Mouse (Mus musculus): ENCODE data around the gene Pygo1. TPM values are rescaled to one million over a fixed set of nuclear protein-coding genes. Genes with fewer than 3 reads are reported as not detected.
A peak's percentile ranks its signal among the peaks of the same experiment; 100 is the strongest.

Gene Pygo1
- polyA plus RNA-seq, 1 experiment from 2014 or later: 10.8 TPM

DNA sequence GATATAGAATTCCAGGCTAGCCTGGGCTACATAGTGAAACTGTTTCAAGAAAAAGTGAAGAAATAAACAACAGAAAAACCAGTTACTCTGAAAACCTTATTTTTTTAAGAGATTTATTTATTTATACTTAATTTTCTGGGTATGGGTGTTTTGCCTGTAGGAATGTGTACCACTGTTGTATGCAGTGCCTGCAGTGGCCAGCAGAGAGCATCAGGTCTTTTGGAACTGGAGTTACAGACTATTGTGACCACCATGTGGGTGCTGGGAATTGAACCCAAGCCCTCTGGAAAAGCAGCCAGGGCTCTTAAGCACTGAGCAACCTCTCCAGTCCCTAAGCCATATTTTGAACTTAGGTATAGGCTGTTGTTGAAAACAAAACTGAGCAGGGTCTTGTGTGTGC lies 47.5 kb downstream of the Pygo1 start:
- Histone ChIP-seq H3K4me3 (ENCODE audit: low read depth, low read length) (no peak overlapping the region), H3K36me3 (ENCODE audit: control insufficient read depth, insufficient read depth, low read length) (no peaks in the 10 kb centered on the region), H3K27ac (ENCODE audit: low read depth, low read length) (no peak overlapping the region), H3K9ac (ENCODE audit: low read length) (no peak overlapping the region), H3K4me2 (no peak overlapping the region), H3K4me1 (ENCODE audit: control insufficient read depth, insufficient read depth, low read length) (no peaks in the 10 kb centered on the region), H3K27me3 (ENCODE audit: control insufficient read depth, insufficient read depth, low read length) (no peaks in the 10 kb centered on the region), H3K9me3 (ENCODE audit: control insufficient read depth, low read length) (no peaks in the 10 kb centered on the region)
- ATAC-seq (ENCODE audit: low FRiP score) (no peak), DNase-seq (ENCODE audit: low spot score, missing footprints) (no peak)

DNA sequence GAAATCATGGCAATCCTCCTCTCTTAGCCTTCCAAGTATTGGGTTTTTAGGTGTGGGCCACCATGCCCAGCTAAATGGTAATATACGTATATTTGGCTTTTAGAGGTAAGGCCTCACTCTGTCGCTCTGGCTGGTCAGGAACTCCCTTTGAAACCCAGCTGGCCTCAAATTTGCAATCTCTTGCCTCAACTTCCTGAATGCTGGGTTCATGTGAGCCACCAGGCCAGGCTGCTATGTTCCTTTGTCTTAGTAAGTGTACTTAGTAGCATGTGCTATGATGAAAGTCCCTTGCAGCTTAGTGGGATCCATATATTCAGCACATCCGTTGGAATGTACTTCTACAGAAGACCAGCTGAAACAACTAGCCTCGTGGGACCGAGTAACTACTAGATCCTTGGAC lies 49.3 kb downstream of the Pygo1 start:
- WGBS: 85% methylated on average over 5 of the region's 5 CpGs

DNA sequence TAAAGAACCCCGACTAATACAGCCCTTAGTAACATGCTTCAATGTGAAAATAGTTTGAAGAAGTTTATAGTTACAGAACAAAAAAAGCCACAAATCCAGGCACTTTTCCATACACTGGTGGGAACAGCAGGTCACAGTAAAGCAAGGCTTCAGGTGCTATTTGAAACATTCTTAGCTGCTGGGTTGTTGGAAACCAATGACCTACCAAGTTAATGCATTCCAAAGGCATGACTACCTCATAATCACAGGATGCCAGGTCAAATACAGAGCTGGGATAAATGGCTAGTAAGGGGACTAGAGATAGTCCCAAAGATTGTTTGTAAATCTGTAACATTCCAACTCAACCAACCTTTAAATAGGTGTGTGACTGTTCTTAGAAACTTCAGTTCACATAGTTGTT lies 49.8 kb downstream of the Pygo1 start:
- Histone ChIP-seq H3K4me2 (no peak overlapping the region), H3K9me3 (ENCODE audit: control insufficient read depth, low read length) (no peaks in the 10 kb centered on the region), H3K4me3 (ENCODE audit: low read depth, low read length) (no peak overlapping the region), H3K4me1 (ENCODE audit: control insufficient read depth, insufficient read depth, low read length) (no peaks in the 10 kb centered on the region), H3K9ac (ENCODE audit: low read length) (no peak overlapping the region), H3K27me3 (ENCODE audit: control insufficient read depth, insufficient read depth, low read length) (no peaks in the 10 kb centered on the region), H3K27ac (ENCODE audit: low read depth, low read length) (no peak overlapping the region), H3K36me3 (ENCODE audit: control insufficient read depth, insufficient read depth, low read length) (no peaks in the 10 kb centered on the region)
- 91% methylated on average over 1 of the region's 1 CpGs for WGBS
- ATAC-seq (ENCODE audit: low FRiP score) (no peak), DNase-seq (ENCODE audit: low spot score, missing footprints) (no peak)

More for the DNA sequence above, 49.3 kb downstream of the Pygo1 start:
- Histone ChIP-seq H3K4me1 (ENCODE audit: control insufficient read depth, insufficient read depth, low read length) (no peaks in the 10 kb centered on the region), H3K36me3 (ENCODE audit: control insufficient read depth, insufficient read depth, low read length) (no peaks in the 10 kb centered on the region), H3K27ac (ENCODE audit: low read depth, low read length) (no peak overlapping the region), H3K9me3 (ENCODE audit: control insufficient read depth, low read length) (no peaks in the 10 kb centered on the region), H3K4me2 (no peak overlapping the region), H3K9ac (ENCODE audit: low read length) (no peak overlapping the region), H3K27me3 (ENCODE audit: control insufficient read depth, insufficient read depth, low read length) (no peaks in the 10 kb centered on the region), H3K4me3 (ENCODE audit: low read depth, low read length) (no peak overlapping the region)
- DNase-seq (ENCODE audit: low spot score, missing footprints): no peak
- no peak for ATAC-seq (ENCODE audit: low FRiP score)

DNA sequence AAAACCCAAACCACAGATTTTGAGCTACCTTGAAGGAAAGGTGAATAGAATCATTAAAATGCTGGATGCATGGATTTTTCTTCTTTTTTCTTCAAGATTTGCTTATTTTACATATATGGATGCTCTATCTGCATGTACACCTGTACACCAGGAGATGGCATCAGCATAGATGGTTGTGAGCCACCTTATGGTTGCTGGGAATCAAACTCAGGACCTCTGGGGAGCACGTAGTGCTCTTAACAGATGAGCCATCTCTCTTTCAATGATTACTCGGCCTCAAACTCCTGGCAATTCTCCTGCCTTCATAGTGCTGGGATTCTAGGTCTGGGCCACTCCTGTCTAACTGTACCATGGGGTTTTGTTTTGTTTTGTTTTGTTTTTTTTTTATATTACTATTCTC lies 57.6 kb downstream of the Pygo1 start:
- Histone ChIP-seq H3K9me3 (ENCODE audit: control insufficient read depth, low read length) (no peaks in the 10 kb centered on the region), H3K4me1 (ENCODE audit: control insufficient read depth, insufficient read depth, low read length) (peaks cover 11% of the 10 kb centered on the region; the same call in 1 of the 2 replicates), H3K9ac (ENCODE audit: low read length) (no peak overlapping the region), H3K4me2 (no peak overlapping the region), H3K27me3 (ENCODE audit: control insufficient read depth, insufficient read depth, low read length) (no peaks in the 10 kb centered on the region), H3K27ac (ENCODE audit: low read depth, low read length) (no peak overlapping the region), H3K4me3 (ENCODE audit: low read depth, low read length) (no peak overlapping the region), H3K36me3 (ENCODE audit: control insufficient read depth, insufficient read depth, low read length) (no peaks in the 10 kb centered on the region)
- ATAC-seq (ENCODE audit: low FRiP score): no peak
- 64% methylated on average over 2 of the region's 2 CpGs for WGBS
- no peak for DNase-seq (ENCODE audit: low spot score, missing footprints)

DNA sequence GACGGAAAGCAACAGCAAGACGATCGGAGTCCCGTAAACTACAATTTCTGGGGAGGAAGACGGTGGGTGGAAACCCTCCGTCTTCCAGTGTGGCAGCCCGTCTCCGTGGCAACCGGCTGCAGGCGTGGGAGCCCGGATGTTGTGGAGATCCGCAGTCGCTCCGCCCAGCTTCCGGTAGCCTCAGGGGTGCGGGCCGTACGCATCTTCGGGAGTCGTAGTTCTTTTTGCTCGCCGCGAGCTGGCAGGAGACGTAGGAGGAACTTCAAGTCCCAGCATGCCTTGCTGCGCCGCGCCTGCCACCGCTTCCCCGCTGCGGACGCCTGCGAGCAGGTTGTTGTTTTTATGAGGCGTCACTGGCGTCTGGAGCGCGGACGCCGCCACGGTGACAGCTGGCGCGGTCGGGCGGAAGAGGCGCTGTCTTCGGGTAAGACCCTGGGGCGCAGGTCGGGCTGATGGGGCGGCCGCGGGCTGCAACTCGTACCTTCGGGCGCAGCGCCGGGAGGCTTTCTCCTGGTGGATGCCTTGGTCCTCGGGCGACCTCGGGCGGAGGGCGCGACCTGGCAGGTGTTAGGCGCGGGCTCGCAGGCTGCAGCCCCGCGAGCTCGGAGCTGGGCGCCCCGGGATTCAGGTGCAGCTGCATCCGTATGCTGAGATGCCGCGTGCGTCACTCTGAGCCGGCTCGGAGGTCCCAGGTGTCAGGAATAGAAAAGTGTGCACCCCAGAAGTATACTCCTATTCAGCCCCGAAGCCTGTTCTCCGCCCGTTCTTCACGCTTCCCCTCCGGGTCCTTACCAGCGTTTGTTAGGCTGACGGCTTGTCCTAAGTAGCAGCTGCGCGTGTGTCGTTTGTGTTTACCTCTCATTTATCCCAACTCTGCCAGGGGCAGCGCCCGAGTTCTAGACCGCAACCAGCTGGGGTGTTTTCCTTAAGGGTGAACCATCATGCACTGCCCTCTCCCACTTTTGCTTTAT lies 60.1 kb downstream of the Pygo1 start, which contains the start of the genes Ccpg1os and Ccpg1:
Gene Ccpg1os, minus strand, starts transcription at position 133 of the 971 bp plus-strand sequence.
Gene Ccpg1, plus strand, starts transcription at position 180 of the 971 bp plus-strand sequence.
- peak within 1 kb of the TSS; percentile 74 for H3K9ac ChIP-seq (ENCODE audit: low read length)
- H3K27me3 ChIP-seq (ENCODE audit: control insufficient read depth, insufficient read depth, low read length): no peaks in the 10 kb centered on the region
- under 1% methylated on average over 88 of the region's 88 CpGs for WGBS
- no peaks in the 10 kb centered on the region for H3K36me3 ChIP-seq (ENCODE audit: control insufficient read depth, insufficient read depth, low read length)
- H3K4me3 ChIP-seq (ENCODE audit: low read depth, low read length): peak within 1 kb of the TSS; percentile 83
- peak within 1 kb of the TSS; percentile 53 for H3K27ac ChIP-seq (ENCODE audit: low read depth, low read length)
- ATAC-seq (ENCODE audit: low FRiP score) (peak; percentile 100), DNase-seq (ENCODE audit: low spot score, missing footprints) (peak; percentile 99)
- H3K4me1 ChIP-seq (ENCODE audit: control insufficient read depth, insufficient read depth, low read length): peaks cover 11% of the 10 kb centered on the region; the same call in 1 of the 2 replicates
- no peaks in the 10 kb centered on the region for H3K9me3 ChIP-seq (ENCODE audit: control insufficient read depth, low read length)
- peak within 1 kb of the TSS; percentile 82 for H3K4me2 ChIP-seq

DNA sequence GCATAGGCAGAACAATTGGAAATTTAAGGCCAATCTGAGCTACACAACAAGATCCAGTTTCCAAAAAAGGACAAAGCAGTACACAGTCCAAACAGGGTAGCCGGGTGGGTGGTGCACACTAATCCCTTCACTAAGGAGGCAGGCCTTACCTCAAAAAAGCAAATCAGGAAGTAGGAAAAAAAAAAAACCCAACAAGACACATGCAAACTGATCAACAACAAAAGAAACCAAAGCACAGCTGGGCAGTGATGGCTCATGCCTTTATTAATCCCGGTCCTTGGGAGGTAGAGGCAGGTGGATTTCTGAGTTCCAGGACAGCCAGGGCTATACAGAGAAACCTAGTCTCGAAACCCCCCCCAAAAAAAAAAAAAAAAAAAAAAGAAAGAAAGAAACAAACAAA lies 62.3 kb downstream of the Pygo1 start:
- no peaks in the 10 kb centered on the region for H3K36me3 ChIP-seq (ENCODE audit: control insufficient read depth, insufficient read depth, low read length)
- WGBS: 58% methylated on average over 3 of the region's 3 CpGs
- H3K27ac ChIP-seq (ENCODE audit: low read depth, low read length): no peak overlapping the region
- DNase-seq (ENCODE audit: low spot score, missing footprints) (no peak), ATAC-seq (ENCODE audit: low FRiP score) (no peak)
- no peak overlapping the region for H3K4me3 ChIP-seq (ENCODE audit: low read depth, low read length)
- H3K4me2 ChIP-seq: no peak overlapping the region
- H3K27me3 ChIP-seq (ENCODE audit: control insufficient read depth, insufficient read depth, low read length): no peaks in the 10 kb centered on the region
- no peak overlapping the region for H3K9ac ChIP-seq (ENCODE audit: low read length)
- peaks cover 11% of the 10 kb centered on the region; the same call in 1 of the 2 replicates for H3K4me1 ChIP-seq (ENCODE audit: control insufficient read depth, insufficient read depth, low read length)
- H3K9me3 ChIP-seq (ENCODE audit: control insufficient read depth, low read length): no peaks in the 10 kb centered on the region

DNA sequence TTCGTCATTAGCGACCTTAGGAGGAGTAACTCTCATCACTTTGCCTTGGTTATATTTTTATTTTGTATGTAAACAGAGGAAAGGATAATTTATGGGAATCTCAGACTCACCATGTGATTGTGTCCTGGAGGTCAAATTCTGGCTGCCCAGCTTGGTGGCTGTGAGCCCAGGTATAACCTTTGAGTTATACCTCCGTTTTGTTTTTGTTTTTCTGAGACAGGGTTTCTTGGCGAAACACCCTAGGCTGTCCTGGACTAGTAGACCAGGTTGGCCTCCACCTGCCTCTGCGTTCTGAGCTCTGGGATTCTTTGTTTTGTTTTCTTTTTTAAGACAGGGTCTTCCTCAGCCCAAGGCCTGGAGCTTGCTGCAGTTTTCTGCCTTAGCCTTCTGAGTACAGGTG lies 63.3 kb downstream of the Pygo1 start:
- no peaks in the 10 kb centered on the region for H3K27me3 ChIP-seq (ENCODE audit: control insufficient read depth, insufficient read depth, low read length)
- 85% methylated on average over 5 of the region's 5 CpGs for WGBS
- no peaks in the 10 kb centered on the region for H3K36me3 ChIP-seq (ENCODE audit: control insufficient read depth, insufficient read depth, low read length)
- peaks cover 11% of the 10 kb centered on the region; the same call in 1 of the 2 replicates for H3K4me1 ChIP-seq (ENCODE audit: control insufficient read depth, insufficient read depth, low read length)
- no peak overlapping the region for H3K4me2 ChIP-seq
- no peak overlapping the region for H3K4me3 ChIP-seq (ENCODE audit: low read depth, low read length)
- no peak for ATAC-seq (ENCODE audit: low FRiP score)
- H3K9me3 ChIP-seq (ENCODE audit: control insufficient read depth, low read length): no peaks in the 10 kb centered on the region
- H3K27ac ChIP-seq (ENCODE audit: low read depth, low read length): no peak overlapping the region
- DNase-seq (ENCODE audit: low spot score, missing footprints): no peak
- no peak overlapping the region for H3K9ac ChIP-seq (ENCODE audit: low read length)

- Histone ChIP-seq H3K9me3 (ENCODE audit: control insufficient read depth, low read length) (no peaks in the 10 kb centered on the region), H3K27me3 (ENCODE audit: control insufficient read depth, insufficient read depth, low read length) (no peaks in the 10 kb centered on the region), H3K4me3 (ENCODE audit: low read depth, low read length) (no peak overlapping the region), H3K4me1 (ENCODE audit: control insufficient read depth, insufficient read depth, low read length) (0 out of 2 replicates have a peak, but pooled peaks cover 2% of the 10 kb centered on the region), H3K36me3 (ENCODE audit: control insufficient read depth, insufficient read depth, low read length) (no peaks in the 10 kb centered on the region), H3K9ac (ENCODE audit: low read length) (no peak overlapping the region), H3K4me2 (no peak overlapping the region), H3K27ac (ENCODE audit: low read depth, low read length) (no peak overlapping the region)
- 93% methylated on average over 2 of the region's 2 CpGs for WGBS
- ATAC-seq (ENCODE audit: low FRiP score) (no peak), DNase-seq (ENCODE audit: low spot score, missing footprints) (no peak)
Observed at GRCm38 (mm10) chr9:72991420-72991819, 66.0 kb downstream of the Pygo1 start.

DNA sequence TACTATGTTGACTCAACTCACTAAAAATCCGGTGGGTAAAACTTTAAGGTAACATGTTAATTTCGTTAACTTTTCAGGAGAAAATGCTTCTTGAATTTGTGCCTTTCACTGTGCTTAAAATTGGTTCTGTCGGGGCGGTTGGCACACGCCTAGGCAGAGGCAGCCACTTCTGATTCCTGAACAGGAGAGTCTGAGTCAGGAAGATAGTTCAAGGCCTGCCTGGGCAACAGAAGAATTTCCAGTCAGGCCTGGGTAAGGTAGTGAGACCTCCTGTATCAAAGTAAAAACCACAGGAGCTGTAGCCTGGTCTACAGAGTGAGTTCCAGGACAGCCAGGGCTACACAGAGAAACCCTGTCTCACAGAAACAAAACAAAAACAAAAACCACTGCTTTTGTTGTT lies 67.1 kb downstream of the Pygo1 start:
- ATAC-seq (ENCODE audit: low FRiP score) (no peak), DNase-seq (ENCODE audit: low spot score, missing footprints) (peak; percentile 2)
- no peaks in the 10 kb centered on the region for H3K36me3 ChIP-seq (ENCODE audit: control insufficient read depth, insufficient read depth, low read length)
- H3K4me3 ChIP-seq (ENCODE audit: low read depth, low read length): no peak overlapping the region
- no peaks in the 10 kb centered on the region for H3K4me1 ChIP-seq (ENCODE audit: control insufficient read depth, insufficient read depth, low read length)
- no peak overlapping the region for H3K27ac ChIP-seq (ENCODE audit: low read depth, low read length)
- H3K9ac ChIP-seq (ENCODE audit: low read length): no peak overlapping the region
- WGBS: 88% methylated on average over 5 of the region's 5 CpGs
- no peak overlapping the region for H3K4me2 ChIP-seq
- no peaks in the 10 kb centered on the region for H3K9me3 ChIP-seq (ENCODE audit: control insufficient read depth, low read length)
- H3K27me3 ChIP-seq (ENCODE audit: control insufficient read depth, insufficient read depth, low read length): no peaks in the 10 kb centered on the region
